Mouse (Mus musculus): ENCODE measurements around the gene Cntn5.

The Cntn5 gene

DNA sequence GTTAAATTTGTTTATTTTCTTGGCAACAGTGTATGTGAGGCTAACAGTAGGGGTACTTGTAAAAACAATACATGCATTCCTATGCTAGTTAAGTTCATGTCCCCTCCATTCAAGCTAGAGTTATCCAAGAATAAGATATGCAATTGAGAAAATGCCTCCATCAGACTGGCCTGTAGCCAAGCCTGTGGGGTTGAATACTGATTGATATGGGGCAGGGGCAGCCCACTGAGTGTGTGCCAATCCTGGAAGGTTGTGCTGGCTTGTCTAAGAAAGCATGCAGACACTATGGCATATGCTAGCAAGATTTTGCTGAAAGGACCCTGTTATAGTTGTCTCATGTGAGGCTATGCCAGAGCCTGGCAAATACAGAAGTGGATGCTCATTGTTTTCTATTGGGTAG is 1196.8 kb downstream of the Cntn5 start:
- in situ Hi-C loops (cut with MboI, MseI) = no loop called here

DNA sequence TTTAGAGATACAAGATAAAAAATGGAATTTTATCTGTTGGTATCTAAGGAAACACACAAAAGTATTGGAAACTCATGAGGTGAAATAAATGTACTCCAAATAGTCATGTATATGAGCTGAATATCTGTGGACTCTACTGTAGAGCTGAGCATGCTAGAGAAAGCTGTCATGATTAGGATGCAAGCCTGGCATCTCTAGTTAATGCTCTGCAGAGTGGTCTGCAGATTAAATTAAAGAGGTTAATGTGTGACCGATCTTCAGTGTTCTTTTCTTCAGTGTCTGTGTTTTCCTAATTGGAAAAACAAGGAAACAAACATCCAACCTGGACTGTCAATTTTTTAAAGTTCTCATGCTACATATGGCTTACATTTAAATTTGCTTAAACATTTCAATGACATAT is 1199.4 kb downstream of the Cntn5 start:
- in situ Hi-C loops (cut with MboI, MseI) = no loop called here

DNA sequence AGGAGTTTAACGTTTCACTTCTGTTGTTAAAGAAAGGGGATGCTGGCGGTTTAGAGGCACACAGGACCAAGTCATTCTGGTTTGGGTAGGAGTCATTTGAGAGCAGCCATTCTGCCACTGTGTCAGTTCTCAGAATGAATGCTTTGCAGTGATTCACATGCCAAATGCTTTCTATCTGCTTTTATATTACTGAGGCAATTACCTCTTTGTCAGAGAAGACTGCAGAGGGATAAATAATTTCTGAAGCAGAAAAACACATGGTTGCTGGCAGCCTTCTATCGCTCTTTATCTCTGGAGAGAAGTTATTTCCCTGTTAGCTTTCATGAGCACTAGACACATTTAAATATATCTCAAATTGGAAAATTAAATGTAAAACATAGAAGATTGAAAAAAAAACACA is 1207.9 kb downstream of the Cntn5 start:
- in situ Hi-C loops (cut with MboI, MseI) = no loop called here

DNA sequence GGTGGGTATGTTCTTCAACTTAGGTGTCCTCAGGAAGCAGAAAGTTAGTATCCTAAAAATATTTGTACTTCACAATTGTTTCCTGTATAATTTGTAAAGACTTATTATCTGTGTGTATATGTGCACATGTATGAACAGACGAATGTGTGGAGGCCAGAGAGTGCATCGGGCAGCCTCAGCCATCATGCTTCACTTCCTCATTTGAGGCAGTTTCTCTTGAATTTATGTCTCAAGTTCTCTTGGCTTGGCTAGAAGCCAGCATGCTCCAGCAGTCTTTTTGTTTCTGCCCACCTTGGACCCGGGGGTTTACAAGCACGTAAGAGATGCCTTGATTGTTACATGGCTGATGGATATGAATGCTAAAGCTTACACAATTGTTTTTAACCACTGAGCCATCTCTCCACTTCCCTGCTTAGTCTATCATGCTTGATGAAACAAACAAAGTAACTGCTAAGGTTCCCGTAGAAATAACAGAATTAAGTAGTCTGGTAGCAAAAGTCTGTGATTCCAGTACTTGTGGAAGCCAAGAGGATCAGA is 1222.2 kb downstream of the Cntn5 start:
- in situ Hi-C loops (cut with MboI, MseI) = no loop called here

DNA sequence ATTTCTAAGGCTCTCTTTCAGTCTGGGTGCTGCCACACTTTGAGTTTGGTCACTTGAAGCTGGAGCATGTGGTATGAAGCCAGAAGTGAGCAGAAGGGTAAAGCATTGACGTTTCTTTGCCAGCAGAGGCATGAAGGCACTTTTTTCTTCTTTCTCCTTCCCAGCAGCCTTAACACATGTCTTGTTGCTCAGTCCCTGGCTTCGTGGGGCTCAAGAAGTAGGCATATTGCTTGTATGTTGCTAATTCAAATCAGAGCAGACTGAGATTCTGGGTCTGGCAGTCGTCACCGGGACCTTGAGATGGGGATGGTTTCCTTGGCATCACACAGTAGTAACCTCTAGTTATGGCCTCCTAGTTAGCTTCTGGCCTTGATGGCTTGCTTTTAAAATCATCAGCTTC is 1228.5 kb downstream of the Cntn5 start:
- in situ Hi-C loops (cut with MboI, MseI) = no loop called here

DNA sequence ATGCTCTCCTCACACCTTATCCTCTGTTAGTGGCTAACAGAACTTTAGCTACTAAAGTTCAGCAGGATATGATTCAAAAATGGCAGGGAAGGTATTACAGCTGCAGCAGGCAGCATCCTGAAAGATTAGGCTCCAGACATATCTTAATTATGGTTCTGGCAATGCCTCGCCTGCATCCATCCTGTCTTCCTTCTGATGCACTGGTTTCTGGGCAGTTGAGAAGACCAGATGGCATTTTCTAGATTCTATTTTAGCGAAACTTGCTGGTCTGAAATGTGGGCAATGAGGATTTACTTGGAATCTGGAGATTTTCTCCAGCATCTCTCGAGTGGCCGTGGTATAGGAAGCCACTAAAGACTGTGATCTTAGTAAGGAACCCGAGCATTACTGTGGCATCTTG is 1230.0 kb downstream of the Cntn5 start:
- in situ Hi-C loops (cut with MboI, MseI) = no loop called here

DNA sequence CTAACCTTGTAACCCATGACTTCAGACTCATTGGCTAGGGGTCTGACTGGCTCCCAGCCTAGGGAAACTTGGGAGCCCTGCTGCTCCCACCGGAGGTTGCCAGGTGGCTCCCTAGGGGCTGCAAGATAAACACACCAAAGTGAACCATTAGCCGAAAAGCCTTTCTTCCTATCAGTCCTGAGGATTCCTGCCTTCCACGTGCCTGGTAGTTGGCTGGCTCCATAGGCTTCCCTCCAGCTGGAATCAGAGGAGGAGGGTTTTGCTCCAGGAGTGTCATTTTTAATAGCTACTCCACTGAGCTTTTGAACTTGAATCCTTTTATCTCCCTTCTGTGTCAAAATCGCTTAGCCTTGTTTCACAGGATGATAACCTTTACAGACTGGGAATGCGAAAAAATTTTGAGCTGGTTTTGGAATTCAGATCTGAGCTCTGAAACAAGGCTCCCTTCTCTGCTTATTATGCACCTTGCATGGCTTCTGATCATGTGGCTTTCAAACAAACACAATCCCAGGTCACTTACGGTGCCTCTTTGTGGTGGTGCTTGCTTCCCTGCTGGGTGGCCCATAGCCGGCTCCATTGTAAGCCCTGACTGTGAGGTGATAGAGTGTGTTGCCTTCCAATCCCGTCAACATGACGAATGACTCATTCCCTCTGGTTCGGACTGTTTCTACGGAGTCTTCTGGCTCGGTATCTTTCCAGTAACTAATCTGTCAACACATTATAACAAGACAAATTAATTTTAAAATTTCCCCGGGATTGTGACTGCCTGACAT is 1231.1 kb downstream of the Cntn5 start:
- in situ Hi-C loops (cut with MboI, MseI) = no loop called here

DNA sequence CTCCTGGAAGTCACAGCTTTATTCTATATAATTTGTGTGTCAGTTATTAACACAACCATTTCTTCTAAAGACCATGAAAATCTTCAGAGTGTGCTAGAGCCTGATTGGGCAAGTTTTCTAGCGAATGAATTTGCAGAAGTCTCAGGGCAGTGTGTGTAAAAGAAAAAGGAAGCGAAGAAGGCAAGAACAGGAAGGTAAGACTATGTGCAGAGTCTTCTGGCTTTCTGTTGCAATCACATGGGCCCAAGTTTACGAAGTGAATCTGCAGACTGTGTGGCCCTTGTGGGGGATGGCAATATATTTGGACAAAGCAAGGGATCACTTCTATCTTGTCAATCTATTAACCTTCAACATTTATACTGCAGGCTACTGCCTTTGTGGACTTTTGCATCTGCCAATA is 1251.1 kb downstream of the Cntn5 start:
- in situ Hi-C loops (cut with MboI, MseI) = no loop called here

DNA sequence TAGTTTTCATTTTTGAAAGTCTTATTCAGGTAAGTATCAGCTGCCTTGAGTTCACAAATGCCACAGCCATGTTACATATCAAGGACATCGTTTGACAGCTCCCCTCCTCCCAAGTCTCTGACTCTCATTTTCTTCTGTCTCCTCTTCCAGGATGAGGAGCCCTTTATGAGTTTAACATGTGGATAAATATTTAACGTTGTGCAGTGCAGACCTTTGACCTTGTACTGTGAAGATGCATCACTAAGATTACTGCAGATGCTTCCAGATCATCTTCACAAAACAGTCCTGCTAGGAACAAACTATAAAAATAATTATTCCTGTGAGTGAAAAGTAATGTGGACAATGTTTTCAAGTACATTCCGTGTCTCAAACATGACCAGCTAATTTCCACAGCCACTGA is 1257.2 kb downstream of the Cntn5 start:
- in situ Hi-C loops (cut with MboI, MseI) = no loop called here

DNA sequence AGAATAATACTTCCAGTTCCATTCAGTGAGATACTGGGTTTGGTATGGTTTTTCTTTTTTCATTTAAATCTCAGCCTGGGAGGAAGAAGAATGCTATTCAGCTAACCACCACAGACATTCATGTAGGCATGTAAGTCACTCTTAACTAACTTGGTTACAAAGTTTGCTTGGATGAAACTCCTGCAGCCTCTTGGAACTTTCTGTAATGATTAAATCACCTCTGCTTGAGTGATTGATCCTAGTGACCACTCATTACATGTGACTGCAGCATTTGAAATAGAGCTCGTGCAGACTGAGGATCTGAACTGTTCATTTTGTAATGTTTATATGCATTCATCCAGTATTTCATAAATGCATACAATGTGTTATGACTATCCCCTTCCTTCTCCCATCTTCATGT is 1258.3 kb downstream of the Cntn5 start:
- in situ Hi-C loops (cut with MboI, MseI) = no loop called here
